Mouse (Mus musculus): Measurements from ENCODE around the gene Sbk1.
A peak's percentile ranks its signal among the peaks of the same experiment; 100 is the strongest.

Sbk1 gene

GRCm38 (mm10) chr7:126340206-126340618 lies 67.8 kb downstream of the Sbk1 start:
- peak in 1 of 2 experiments; percentile 40 for DNase-seq

DNA sequence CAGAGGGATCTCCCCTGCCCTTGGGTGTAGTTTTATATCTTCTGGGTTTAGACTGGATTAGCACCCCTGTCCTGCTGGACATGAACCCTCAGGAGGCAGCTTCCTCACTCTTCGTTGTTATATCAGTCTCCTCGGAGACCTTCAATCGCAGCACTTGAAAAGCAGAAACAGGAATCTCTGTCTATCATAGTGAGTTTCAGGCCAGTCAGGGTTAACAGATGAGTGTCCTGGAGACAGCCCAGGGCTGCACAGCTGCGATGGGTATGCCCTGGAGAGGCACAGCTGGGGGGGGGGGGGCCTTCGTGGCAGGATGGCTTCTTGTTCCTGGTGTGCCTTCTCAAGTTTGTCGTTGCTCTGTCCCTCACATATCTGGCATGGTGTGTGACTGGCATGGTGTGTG lies 68.5 kb downstream of the Sbk1 start:
- DNase-seq = no peak

Measured in thymus, adult 18-20 months (tissue).